Mouse (Mus musculus): ENCODE measurements at regions not wholly inside any gene's neighbourhood (a gene's known extent, or its start where the extent isn't known, plus 50 kb on each side); places are given as distances from the start of the nearest gene placed in this dataset.

DNA sequence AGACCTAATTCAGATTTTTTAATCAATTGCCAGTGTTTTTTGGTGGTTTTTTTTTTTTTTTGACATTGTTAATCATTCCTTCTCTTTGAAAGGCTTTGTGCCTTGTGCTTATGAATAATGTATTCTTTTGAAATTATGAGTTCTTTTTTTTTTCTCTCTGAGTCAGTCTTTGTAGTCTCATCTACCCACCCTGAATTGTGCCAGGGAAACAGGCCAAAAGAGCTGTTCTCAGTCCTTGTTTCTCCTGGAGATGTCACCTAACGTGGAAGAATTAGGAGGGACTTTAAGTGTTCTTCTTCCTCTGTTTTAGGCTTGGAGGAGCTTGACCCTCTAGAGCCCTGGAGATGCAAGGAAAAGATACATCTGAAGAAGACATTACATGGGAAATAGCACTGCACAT, 2012.6 kb downstream of the Poteg start:
- no peak overlapping the region for H3K9ac ChIP-seq
- ATAC-seq, result no peak
- no peak overlapping the region for H3K27ac ChIP-seq
- 41% methylated on average over 1 of the region's 1 CpGs for WGBS
- no peaks in the 10 kb centered on the region for H3K4me1 ChIP-seq
- H3K4me2 ChIP-seq, result no peak overlapping the region
- H3K9me3 ChIP-seq (replicated peaks), result no peaks in the 10 kb centered on the region
- no peaks in the 10 kb centered on the region for H3K27me3 ChIP-seq
- no peak overlapping the region for H3K4me3 ChIP-seq
- H3K36me3 ChIP-seq (ENCODE audit: poor library complexity, severe bottlenecking), result no peaks in the 10 kb centered on the region

GRCm38 (mm10) chr8:29492931-29493330, 2045.5 kb downstream of the Poteg start:
- Histone ChIP-seq H3K4me1 (no peaks in the 10 kb centered on the region), H3K4me3 (no peak overlapping the region), H3K9me3 (replicated peaks) (no peaks in the 10 kb centered on the region), H3K9ac (no peak overlapping the region), H3K36me3 (ENCODE audit: poor library complexity, severe bottlenecking) (no peaks in the 10 kb centered on the region), H3K27ac (no peak overlapping the region), H3K27me3 (no peaks in the 10 kb centered on the region), H3K4me2 (no peak overlapping the region)
- no peak for ATAC-seq
- WGBS, result 90% methylated on average over 2 of the region's 2 CpGs

GRCm38 (mm10) chr8:29527327-29527726, 2079.9 kb downstream of the Poteg start:
- Histone ChIP-seq H3K27ac (no peak overlapping the region), H3K4me1 (no peaks in the 10 kb centered on the region), H3K4me2 (no peak overlapping the region), H3K9me3 (replicated peaks) (no peaks in the 10 kb centered on the region), H3K9ac (no peak overlapping the region), H3K36me3 (ENCODE audit: poor library complexity, severe bottlenecking) (no peaks in the 10 kb centered on the region), H3K27me3 (no peaks in the 10 kb centered on the region), H3K4me3 (no peak overlapping the region)
- 85% methylated on average over 1 of the region's 1 CpGs for WGBS
- ATAC-seq, result no peak; the same call in 1 of the 2 replicates

- Histone ChIP-seq H3K27me3 (no peaks in the 10 kb centered on the region), H3K36me3 (ENCODE audit: poor library complexity, severe bottlenecking) (no peaks in the 10 kb centered on the region), H3K4me2 (no peak overlapping the region), H3K4me3 (no peak overlapping the region), H3K9me3 (replicated peaks) (no peaks in the 10 kb centered on the region), H3K9ac (no peak overlapping the region), H3K27ac (no peak overlapping the region), H3K4me1 (no peaks in the 10 kb centered on the region)
- ATAC-seq, result no peak
- WGBS, result 63% methylated on average over 4 of the region's 4 CpGs
Measured at GRCm38 (mm10) chr8:29531565-29531964, 2084.1 kb downstream of the Poteg start.

DNA sequence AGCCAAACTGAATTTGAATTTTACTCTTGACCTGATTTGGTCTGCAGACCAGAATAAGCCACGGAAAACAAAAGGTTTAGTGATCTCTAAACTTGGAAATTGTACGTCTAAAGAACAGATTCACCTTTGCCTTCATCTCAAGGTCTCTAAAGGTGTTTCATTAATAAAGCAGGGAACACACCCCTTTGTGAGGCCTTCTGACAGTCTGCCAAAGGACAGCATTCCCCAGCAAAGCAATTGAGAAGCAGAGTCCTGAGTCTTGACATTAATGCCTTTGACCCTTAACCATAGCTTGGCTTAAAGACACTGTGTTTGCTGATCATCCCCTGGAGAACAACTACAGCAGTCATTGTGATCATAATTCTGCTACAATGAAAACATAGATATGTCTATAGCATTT, 2090.5 kb downstream of the Poteg start:
- ATAC-seq, result no peak
- no peak overlapping the region for H3K4me2 ChIP-seq
- H3K4me1 ChIP-seq, result peaks cover 1% of the 10 kb centered on the region
- H3K27ac ChIP-seq, result no peak overlapping the region
- H3K36me3 ChIP-seq (ENCODE audit: poor library complexity, severe bottlenecking), result no peaks in the 10 kb centered on the region
- no peak overlapping the region for H3K4me3 ChIP-seq
- no peaks in the 10 kb centered on the region; the same call in 1 of the 2 replicates for H3K27me3 ChIP-seq
- H3K9me3 ChIP-seq (replicated peaks), result no peaks in the 10 kb centered on the region
- H3K9ac ChIP-seq, result no peak overlapping the region
- WGBS, result 86% methylated on average over 2 of the region's 2 CpGs

DNA sequence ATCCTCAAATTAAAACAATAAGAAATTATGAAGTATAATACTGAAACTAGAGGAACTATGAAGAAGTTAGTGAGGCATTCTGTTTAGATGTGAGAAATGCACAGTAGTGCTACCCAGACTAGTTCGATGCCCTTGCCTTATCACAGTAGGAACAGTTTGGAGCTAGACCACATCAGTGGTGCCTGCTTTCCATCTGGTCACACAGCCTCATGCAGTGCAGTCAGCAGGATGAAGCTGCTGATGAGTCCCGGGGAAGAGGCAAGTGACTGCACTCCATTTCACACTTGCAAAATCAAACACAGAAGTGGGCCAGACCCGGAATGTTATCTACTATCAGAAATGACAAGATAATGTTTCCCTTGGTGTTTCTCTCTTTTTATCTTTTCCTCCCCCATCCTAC, 2092.4 kb downstream of the Poteg start:
- H3K27me3 ChIP-seq, result no peaks in the 10 kb centered on the region; the same call in 1 of the 2 replicates
- H3K4me3 ChIP-seq, result no peak overlapping the region
- 77% methylated on average over 3 of the region's 3 CpGs for WGBS
- H3K36me3 ChIP-seq (ENCODE audit: poor library complexity, severe bottlenecking), result no peaks in the 10 kb centered on the region
- H3K4me1 ChIP-seq, result peaks cover 18% of the 10 kb centered on the region
- ATAC-seq, result no peak
- no peaks in the 10 kb centered on the region for H3K9me3 ChIP-seq (replicated peaks)
- H3K4me2 ChIP-seq, result no peak overlapping the region
- H3K9ac ChIP-seq, result no peak overlapping the region
- H3K27ac ChIP-seq, result no peak overlapping the region

DNA sequence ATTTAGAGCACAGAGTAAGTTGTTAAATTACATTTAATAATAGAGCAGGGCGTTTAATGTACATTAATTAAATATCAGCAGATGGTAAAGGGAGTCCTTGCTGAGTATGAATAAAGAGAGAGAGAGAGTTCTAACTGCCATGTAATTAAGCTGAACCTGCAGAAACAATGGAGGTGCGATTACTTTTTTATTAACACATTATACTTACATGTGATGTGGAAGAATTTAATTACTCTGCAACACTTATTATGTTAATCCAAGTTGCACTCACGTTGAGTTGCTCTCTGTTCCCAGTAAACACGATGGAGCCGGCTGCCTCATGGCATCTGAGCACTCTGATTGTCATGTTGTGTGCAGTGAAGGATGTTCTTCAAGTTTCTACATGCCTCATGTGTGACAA, 2096.7 kb downstream of the Poteg start:
- H3K4me3 ChIP-seq, result no peak overlapping the region
- ATAC-seq, result peak; percentile 96
- H3K9ac ChIP-seq, result no peak overlapping the region
- H3K4me2 ChIP-seq, result no peak overlapping the region
- H3K9me3 ChIP-seq (replicated peaks), result no peaks in the 10 kb centered on the region
- H3K4me1 ChIP-seq, result peaks cover 22% of the 10 kb centered on the region
- 17% methylated on average over 5 of the region's 5 CpGs for WGBS
- no peak overlapping the region for H3K27ac ChIP-seq
- no peaks in the 10 kb centered on the region; the same call in 1 of the 2 replicates for H3K27me3 ChIP-seq
- H3K36me3 ChIP-seq (ENCODE audit: poor library complexity, severe bottlenecking), result no peaks in the 10 kb centered on the region

GRCm38 (mm10) chr8:29585671-29586070, 2138.2 kb downstream of the Poteg start:
- Histone ChIP-seq H3K27ac (no peak overlapping the region), H3K9ac (no peak overlapping the region), H3K4me1 (no peaks in the 10 kb centered on the region), H3K4me3 (no peak overlapping the region), H3K9me3 (replicated peaks) (no peaks in the 10 kb centered on the region), H3K27me3 (no peaks in the 10 kb centered on the region), H3K4me2 (no peak overlapping the region), H3K36me3 (ENCODE audit: poor library complexity, severe bottlenecking) (no peaks in the 10 kb centered on the region)
- ATAC-seq, result no peak
- 63% methylated on average over 6 of the region's 6 CpGs for WGBS

- WGBS, result 76% methylated on average over 9 of the region's 9 CpGs
- Histone ChIP-seq H3K4me2 (no peak overlapping the region), H3K9ac (no peak overlapping the region), H3K4me3 (no peak overlapping the region), H3K4me1 (no peaks in the 10 kb centered on the region), H3K36me3 (ENCODE audit: poor library complexity, severe bottlenecking) (no peaks in the 10 kb centered on the region), H3K27me3 (no peaks in the 10 kb centered on the region), H3K27ac (no peak overlapping the region), H3K9me3 (replicated peaks) (no peaks in the 10 kb centered on the region)
- no peak for ATAC-seq
Measured at GRCm38 (mm10) chr8:29594129-29594528, 2146.7 kb downstream of the Poteg start.

DNA sequence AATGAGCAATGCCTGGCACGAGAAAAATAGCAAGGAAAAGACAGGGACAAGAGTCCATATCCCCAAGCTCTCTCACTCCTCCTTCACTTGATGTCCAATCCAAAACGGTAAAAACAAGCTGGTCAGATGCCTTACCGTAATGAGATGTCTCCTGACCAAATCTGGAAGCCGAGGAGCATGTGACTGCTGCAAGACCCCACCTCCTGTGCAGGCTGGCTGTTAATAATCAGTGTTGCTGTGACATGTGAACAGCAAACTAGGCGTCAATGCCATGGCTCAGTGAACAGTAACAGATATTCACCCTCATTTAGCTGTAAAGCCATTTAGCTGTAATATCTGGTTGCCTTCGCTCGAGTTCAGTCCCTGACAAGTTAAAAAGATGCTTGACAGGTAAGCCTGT, 2166.6 kb downstream of the Poteg start:
- no peak overlapping the region for H3K4me2 ChIP-seq
- no peak overlapping the region for H3K9ac ChIP-seq
- no peak overlapping the region for H3K4me3 ChIP-seq
- H3K9me3 ChIP-seq (replicated peaks), result no peaks in the 10 kb centered on the region
- WGBS, result 65% methylated on average over 7 of the region's 7 CpGs
- ATAC-seq, result no peak
- no peaks in the 10 kb centered on the region for H3K4me1 ChIP-seq
- H3K27ac ChIP-seq, result no peak overlapping the region
- H3K27me3 ChIP-seq, result no peaks in the 10 kb centered on the region
- H3K36me3 ChIP-seq (ENCODE audit: poor library complexity, severe bottlenecking), result no peaks in the 10 kb centered on the region

GRCm38 (mm10) chr8:29661616-29662015, 2214.1 kb downstream of the Poteg start:
- no peak overlapping the region for H3K9ac ChIP-seq
- H3K36me3 ChIP-seq (ENCODE audit: poor library complexity, severe bottlenecking), result no peaks in the 10 kb centered on the region
- WGBS, result 55% methylated on average over 3 of the region's 3 CpGs
- no peak overlapping the region for H3K27ac ChIP-seq
- no peaks in the 10 kb centered on the region for H3K4me1 ChIP-seq
- H3K27me3 ChIP-seq, result no peaks in the 10 kb centered on the region
- no peak overlapping the region for H3K4me2 ChIP-seq
- H3K4me3 ChIP-seq, result no peak overlapping the region
- no peaks in the 10 kb centered on the region for H3K9me3 ChIP-seq (replicated peaks)
- ATAC-seq, result peak; percentile 38; the same call in 1 of the 2 replicates

DNA sequence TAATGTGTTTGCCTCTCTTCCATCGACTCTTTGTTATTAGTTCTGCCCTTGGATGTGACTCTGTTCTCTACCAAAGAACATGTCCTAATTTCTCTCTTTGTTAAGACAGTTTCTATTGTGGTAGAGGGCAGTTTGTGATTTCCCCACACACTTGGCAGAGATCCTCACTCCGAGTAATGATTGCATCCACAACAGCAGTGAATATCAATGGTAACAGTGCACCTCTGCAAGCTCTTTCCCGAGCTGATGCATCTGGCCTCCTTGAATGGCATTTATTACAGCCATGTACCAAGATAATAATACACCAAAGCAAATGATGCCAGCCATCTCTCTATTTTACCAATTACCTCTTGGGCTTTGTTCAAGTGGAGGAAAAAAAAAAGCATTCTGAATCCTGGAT, 2228.4 kb downstream of the Poteg start:
- Histone ChIP-seq H3K36me3 (ENCODE audit: poor library complexity, severe bottlenecking) (no peaks in the 10 kb centered on the region), H3K9ac (no peak overlapping the region), H3K4me1 (no peaks in the 10 kb centered on the region), H3K4me2 (no peak overlapping the region), H3K4me3 (no peak overlapping the region), H3K9me3 (replicated peaks) (no peaks in the 10 kb centered on the region), H3K27ac (no peak overlapping the region), H3K27me3 (no peaks in the 10 kb centered on the region)
- no peak for ATAC-seq
- WGBS, result 48% methylated on average over 3 of the region's 3 CpGs

DNA sequence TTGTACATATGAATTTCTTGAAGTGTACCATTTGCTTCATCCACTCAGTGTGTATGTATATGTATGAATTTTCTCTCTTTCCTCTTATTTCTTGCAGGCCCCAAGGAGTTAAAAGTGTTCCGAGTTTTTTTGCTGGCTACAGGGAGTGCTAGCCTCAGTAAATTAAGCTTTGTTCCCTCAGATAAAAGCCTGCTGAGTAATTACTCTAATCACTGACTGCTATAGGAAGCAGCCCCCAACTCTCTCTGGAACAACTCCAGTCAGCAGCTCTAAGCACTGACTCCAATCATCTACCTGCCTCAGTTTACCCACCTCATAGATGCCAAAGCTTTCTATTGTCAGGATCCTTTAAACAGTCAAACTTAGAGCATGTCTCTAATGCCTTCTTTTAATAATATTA, 2235.9 kb downstream of the Poteg start:
- Histone ChIP-seq H3K4me3 (no peak overlapping the region), H3K27ac (no peak overlapping the region), H3K4me2 (no peak overlapping the region), H3K27me3 (no peaks in the 10 kb centered on the region), H3K4me1 (0 out of 2 replicates have a peak, but pooled peaks cover 5% of the 10 kb centered on the region), H3K36me3 (ENCODE audit: poor library complexity, severe bottlenecking) (no peaks in the 10 kb centered on the region), H3K9ac (no peak overlapping the region), H3K9me3 (replicated peaks) (no peaks in the 10 kb centered on the region)
- WGBS, result 20% methylated on average over 1 of the region's 1 CpGs
- no peak for ATAC-seq
